9 mouse cellular contexts compared by ENCODE assay signal in the genomic region with DNA sequence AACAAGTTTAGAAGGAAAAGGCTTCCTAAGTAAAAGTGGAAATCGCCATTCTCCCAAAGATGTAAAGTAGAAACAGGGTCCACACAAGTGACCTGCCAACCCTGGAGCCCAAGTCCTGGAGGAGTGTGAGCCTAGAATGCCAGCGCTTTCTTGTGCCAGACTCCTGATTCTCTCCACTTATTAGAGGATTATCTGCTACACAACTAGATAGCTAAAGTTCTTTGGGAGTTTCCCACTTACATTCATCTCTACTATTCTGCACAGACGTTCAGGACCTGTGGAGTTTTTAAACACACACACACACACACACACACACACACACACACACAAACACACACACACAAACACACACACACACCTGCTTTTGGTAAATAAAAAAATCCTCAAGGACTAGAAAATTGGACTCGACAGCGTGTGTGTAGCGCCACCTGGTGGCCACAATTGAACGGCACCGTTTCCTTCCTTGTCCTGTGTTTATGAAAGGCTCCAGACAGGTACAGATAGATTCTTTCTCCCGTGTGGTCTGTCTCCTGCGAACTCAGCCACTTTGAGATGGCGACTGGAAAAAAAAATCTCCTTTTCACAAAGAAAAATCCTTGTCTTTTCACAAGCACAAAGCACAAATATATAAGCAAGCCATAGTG. TPM values are rescaled to one million over a fixed set of nuclear protein-coding genes. Genes with fewer than 3 reads are reported as not detected.
DNase-seq lines count a peak whose midpoint lies in the region; ATAC-seq and TF ChIP-seq lines count a peak whose summit lies in the region.
"Had no signal": no experiment of that assay in that cellular context is flagged by ENCODE, and none has a peak within 500 bp of the region (broad histone marks: within the 10 kb centered on the region; RNA-seq: fewer than 3 reads in every experiment).

No protein-coding gene starts in this region.

- DNase-seq in CH12.LX (ENCODE audit: extremely low read depth): peak; percentile 76
- DNase-seq in adrenal gland, adult 18-20 months (ENCODE audit: low spot score in 2 of 2): peak; percentile 82
- DNase-seq in gastrocnemius, postnatal 4 days (ENCODE audit: low spot score in 2 of 2): peak; percentile 58 to 64
- peak; percentile 63 for DNase-seq in layer of hippocampus, adult 9-10 months (ENCODE audit: low spot score)
- peak; percentile 70 for DNase-seq in right cerebral cortex, adult 18-20 months
- peak; percentile 85 for DNase-seq in urinary bladder, postnatal 14 days (ENCODE audit: low spot score)

- peak; percentile 91 for TF ChIP-seq RAD21 in CH12.LX (IDR thresholded peaks at IDR 0.05; ENCODE audit: low read depth, low read length)

- no peaks in the 10 kb centered on the region for H3K4me1 ChIP-seq in CH12.LX (ENCODE audit: control insufficient read depth in 1 of 2, insufficient read depth in 2 of 2)
- H3K4me1 ChIP-seq in cortical plate, adult 2 months (ENCODE audit: control insufficient read depth, insufficient read depth, low read length): no peaks in the 10 kb centered on the region
- H3K4me1 ChIP-seq: liver, embryonic 15.5 days had no signal

- no peaks in the 10 kb centered on the region for H3K36me3 ChIP-seq in CH12.LX (replicated peaks in 1 of 2; ENCODE audit: control insufficient read depth in 1 of 2, insufficient read depth in 1 of 2, low read length in 1 of 2)
- H3K36me3 ChIP-seq: liver, embryonic 15.5 days had no signal

- no peak overlapping the region for H3K4me3 ChIP-seq in CH12.LX (replicated peaks in 1 of 3; ENCODE audit: low read depth in 2 of 3, low read length in 2 of 3, poor library complexity in 1 of 3)
- H3K4me3 ChIP-seq in cortical plate, adult 2 months (ENCODE audit: insufficient read depth, low read length): no peak overlapping the region
- H3K4me3 ChIP-seq: liver, embryonic 15.5 days had no signal

- H3K27ac ChIP-seq in CH12.LX (ENCODE audit: insufficient read depth, low read depth): no peak overlapping the region
- H3K27ac ChIP-seq in cortical plate, adult 2 months (ENCODE audit: insufficient read depth, low read length): no peak overlapping the region
- H3K27ac ChIP-seq: liver, embryonic 15.5 days had no signal

- ATAC-seq in megakaryocyte, adult 5-6 weeks (ENCODE audit: poor library complexity, severe bottlenecking): peak; percentile 83

- no peak for TF ChIP-seq POLR2A in CH12.LX (IDR thresholded peaks at IDR 0.05; ENCODE audit: low read depth, low read length)
- TF ChIP-seq POLR2A in cortical plate, adult 2 months (IDR thresholded peaks at IDR 0.05; ENCODE audit: extremely low read depth, insufficient read depth, low read length): no peak

- in situ Hi-C loops in CH12.LX (cut with MboI; ENCODE audit: low pct_ligation_motif_present, low pct_unique_long_range_greater_than_20kb, low sequenced_read_pairs): loop anchor here (10.0 kb wide), 1 partner anchor 425 kb away; no protein-coding TSS in a partner anchor

- dilution Hi-C loops in CH12.LX (cut with MboI; ENCODE audit: extremely low pct_ligation_motif_present, extremely low pct_unique_long_range_greater_than_20kb, low sequenced_read_pairs): no loop called here

- peaks cover 3% of the 10 kb centered on the region for H3K9me3 ChIP-seq in CH12.LX (replicated peaks; ENCODE audit: low read length)
- H3K9me3 ChIP-seq: liver, embryonic 15.5 days had no signal

- TF ChIP-seq CTCF in CH12.LX (conservative IDR thresholded peaks at IDR 0.05 in 1 of 2, IDR thresholded peaks at IDR 0.05 in 1 of 2; ENCODE audit: low read depth in 2 of 2, low read length in 2 of 2): peak; percentile 73 to 90
- TF ChIP-seq CTCF in cortical plate, adult 2 months (IDR thresholded peaks at IDR 0.05; ENCODE audit: extremely low read depth, insufficient read depth, low read length): peak; percentile 86

- TF ChIP-seq EP300 in CH12.LX (IDR thresholded peaks at IDR 0.05; ENCODE audit: low read length): no peak

- H3K4me2 ChIP-seq in CH12.LX (ENCODE audit: insufficient read depth, low read depth, poor library complexity, severe bottlenecking): no peak overlapping the region
- H3K4me2 ChIP-seq: liver, embryonic 15.5 days had no signal

- H3K27me3 ChIP-seq in CH12.LX (replicated peaks): no peaks in the 10 kb centered on the region
- H3K27me3 ChIP-seq: liver, embryonic 15.5 days had no signal

- H3K9ac ChIP-seq in CH12.LX (ENCODE audit: insufficient read depth, low read depth): no peak overlapping the region
- H3K9ac ChIP-seq: liver, embryonic 15.5 days had no signal

- H3K79me2 ChIP-seq in CH12.LX (replicated peaks; ENCODE audit: control insufficient read depth, extremely low read depth, insufficient read depth, poor library complexity, severe bottlenecking): no peaks in the 10 kb centered on the region

TF ChIP-seq in CH12.LX, 34 proteins besides CTCF, POLR2A, EP300 and RAD21:
- TF ChIP-seq NELFE (IDR thresholded peaks at IDR 0.05; ENCODE audit: low read depth, low read length) (peak; percentile 15; the same call in 1 of the 2 replicates), MAX (IDR thresholded peaks at IDR 0.05; ENCODE audit: low read length) (no peak), ZC3H11A (IDR thresholded peaks at IDR 0.05; ENCODE audit: low read depth, low read length) (peak; percentile 95), JUN (IDR thresholded peaks at IDR 0.05; ENCODE audit: insufficient read depth, low read depth, low read length) (no peak), SMC3 (IDR thresholded peaks at IDR 0.05; ENCODE audit: low read depth, low read length) (peak; percentile 95), POLR2AphosphoS2 (IDR thresholded peaks at IDR 0.05; ENCODE audit: low read depth, low read length) (no peak), RCOR1 (conservative IDR thresholded peaks at IDR 0.05; ENCODE audit: low read depth, low read length) (no peak), ZNF384 (IDR thresholded peaks at IDR 0.05; ENCODE audit: low read depth, low read length) (peak; percentile 78), HCFC1 (IDR thresholded peaks at IDR 0.05; ENCODE audit: low read depth, low read length) (no peak), PAX5 (IDR thresholded peaks at IDR 0.05; ENCODE audit: low read length) (no peak), ZMIZ1 (IDR thresholded peaks at IDR 0.05; ENCODE audit: low read depth, low read length) (no peak), USF2 (conservative IDR thresholded peaks at IDR 0.05; ENCODE audit: low read depth, low read length) (no peak)
TF ChIP-seq in CH12.LX: peak in this region for 4.

RNA-seq across cellular contexts. Expression of a gene that starts 6.7 kb away (rescaled TPM):
- total RNA-seq in CH12.LX (2012; rRNA removed) (0.71 and 0.93 TPM in 2 replicates), CH12.LX (2014; rRNA removed) (3.0 and 3.1 TPM in 2 replicates)
- 3.5 and 4.4 TPM in 2 replicates for polyA plus RNA-seq in CH12.LX (2012; ENCODE audit: insufficient read length, low read depth)
- not detected for total RNA-seq in adrenal gland, adult 18-20 months (2021)
- not detected in 2 replicates for polyA plus RNA-seq in cortical plate, adult 2 months (2012; rRNA removed)
- not detected for total RNA-seq in gastrocnemius, postnatal 4 days (2021)
- total RNA-seq in megakaryocyte, adult 5-6 weeks (2015): 0.22 and 0.50 TPM in 2 replicates
- total RNA-seq in megakaryocyte, adult 5-6 weeks (2017): 0.49 and 1.4 TPM in 2 replicates
